Mouse (Mus musculus) neural tube, embryonic 15.5 days (tissue): ENCODE data around the gene Cdsn. TPM values are rescaled to one million over a fixed set of nuclear protein-coding genes. Genes with fewer than 3 reads are reported as not detected.

Experiments
- ATAC-seq: fragments of 200-750 bp; cut with Nextera tagmentation; 2 replicates; pipeline ENCODE4 v1.8.0; 2017; ENCODE audit warnings: mild to moderate bottlenecking, moderate TSS enrichment, moderate library complexity; ENCODE audit not compliant: low FRiP score
- H3K27ac ChIP-seq: fragments of 300-500 bp; sonication (generic); replicated peaks from 2 replicates; pipeline ENCODE4 v1.5.1; 2015; ENCODE audit warnings: mild to moderate bottlenecking, inconsistent platforms
- H3K27me3 ChIP-seq: fragments of 300-500 bp; sonication (generic); replicated peaks from 2 replicates; pipeline ENCODE4 v1.6.1; 2015; ENCODE audit warnings: inconsistent platforms
- H3K36me3 ChIP-seq: fragments of 300-500 bp; sonication (generic); 2 replicates; pipeline ENCODE4 v1.6.1; 2015; ENCODE audit warnings: inconsistent platforms
- H3K4me1 ChIP-seq: fragments of 300-500 bp; sonication (generic); 2 replicates; pipeline ENCODE4 v1.6.1; 2015; ENCODE audit warnings: inconsistent platforms
- H3K4me2 ChIP-seq: fragments of 300-500 bp; sonication (generic); 2 replicates; pipeline ENCODE4 v1.6.1; 2015; ENCODE audit warnings: inconsistent platforms, mild to moderate bottlenecking, moderate library complexity
- H3K4me3 ChIP-seq: fragments of 300-500 bp; sonication (generic); replicated peaks from 2 replicates; pipeline ENCODE4 v1.5.1; 2015; ENCODE audit warnings: mild to moderate bottlenecking, inconsistent platforms
- H3K9ac ChIP-seq: fragments of 300-500 bp; sonication (generic); replicated peaks from 2 replicates; pipeline ENCODE4 v1.6.1; 2015; ENCODE audit warnings: mild to moderate bottlenecking, inconsistent platforms
- H3K9me3 ChIP-seq: fragments of 300-500 bp; sonication (generic); replicated peaks from 2 replicates; pipeline ENCODE4 v1.6.1; 2016; ENCODE audit warnings: inconsistent platforms
- WGBS: fragments of 180-500 bp; shearing (Covaris S2); methylation state at CpG from one replicate; pipeline ENCODE4 v1.1.7; 2015; ENCODE audit warnings: mixed read lengths; 5-methylcytosine and 5-hydroxymethylcytosine counted together
- polyA plus RNA-seq: library from polyadenylated mRNA; unstranded; fragments of >200 nt; fragmentation: Nextera tagmentation; extraction: Ambion mirVana; gene quantifications from 2 replicates; pipeline ENCODE4 v1.2.1, GENCODE M21; 2015

Gene Cdsn
- polyA plus RNA-seq, 1 experiment from 2014 or later, result 0.08 TPM

DNA sequence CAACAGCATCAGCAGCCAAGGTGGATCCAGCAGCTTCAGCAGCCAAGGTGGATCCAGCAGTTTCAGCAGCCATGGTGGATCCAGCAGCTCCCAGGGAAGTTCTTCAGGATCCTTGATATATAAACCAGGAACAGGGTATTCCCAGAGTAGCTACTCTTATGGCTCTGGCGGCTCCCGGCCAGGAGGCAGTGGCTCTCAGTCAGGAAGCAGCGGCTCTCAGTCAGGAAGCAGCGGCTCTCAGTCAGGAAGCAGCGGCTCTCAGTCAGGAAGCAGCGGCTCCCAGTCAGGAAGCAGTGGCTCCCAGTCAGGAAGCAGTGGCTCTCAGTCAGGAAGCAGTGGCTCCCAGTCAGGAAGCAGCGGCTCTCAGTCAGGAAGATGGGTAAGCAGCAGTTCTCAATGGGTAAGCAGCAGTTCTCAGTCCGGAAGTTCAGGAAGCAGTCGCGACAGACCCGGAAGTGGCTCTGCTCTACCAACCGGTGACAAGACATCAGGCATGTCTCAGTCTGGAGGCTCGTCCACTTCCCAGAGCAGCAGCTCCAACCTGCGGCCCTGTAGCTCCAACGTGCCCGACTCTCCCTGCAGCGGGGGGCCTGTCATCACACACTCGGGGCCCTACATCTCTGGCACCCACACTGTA lies 3.0 kb downstream of the Cdsn start:
- Histone ChIP-seq H3K4me2 (no peak overlapping the region), H3K36me3 (no peaks in the 10 kb centered on the region), H3K9me3 (no peaks in the 10 kb centered on the region), H3K27me3 (no peaks in the 10 kb centered on the region), H3K4me3 (no peak overlapping the region), H3K27ac (no peak overlapping the region), H3K9ac (no peak overlapping the region), H3K4me1 (no peaks in the 10 kb centered on the region)
- 94% methylated on average over 18 of the region's 18 CpGs for WGBS
- ATAC-seq, result no peak

DNA sequence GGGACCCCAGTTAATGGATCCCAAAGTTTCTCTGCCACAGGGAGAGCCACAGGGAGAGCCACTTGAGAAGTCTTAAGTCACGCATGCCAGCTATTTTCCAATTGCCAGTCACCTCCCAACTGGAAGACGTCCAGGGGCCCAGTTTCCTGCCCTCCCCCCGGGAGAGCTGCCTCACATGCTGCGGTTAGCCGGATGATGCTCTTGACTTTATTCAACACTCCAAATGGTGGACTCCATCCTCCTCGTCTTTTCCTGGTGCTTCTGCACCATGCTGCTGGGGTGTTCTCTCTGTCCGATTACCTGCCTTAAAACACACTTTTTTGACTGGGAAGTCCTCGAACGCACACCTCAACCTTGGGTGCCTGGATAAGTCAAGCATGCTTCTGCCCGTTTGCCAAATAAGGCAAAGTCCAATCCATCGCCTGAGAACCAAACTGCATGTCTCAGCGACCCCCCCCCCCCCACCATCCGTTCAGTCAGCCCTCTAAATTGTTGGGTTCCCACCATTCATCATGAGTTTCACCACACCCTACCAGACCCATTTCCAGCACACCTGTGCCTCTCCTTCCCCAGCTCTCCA lies 4.3 kb downstream of the Cdsn start:
- no peaks in the 10 kb centered on the region for H3K36me3 ChIP-seq
- no peak overlapping the region for H3K9ac ChIP-seq
- no peak overlapping the region for H3K27ac ChIP-seq
- H3K9me3 ChIP-seq, result no peaks in the 10 kb centered on the region
- WGBS, result 89% methylated on average over 12 of the region's 13 CpGs
- H3K27me3 ChIP-seq, result no peaks in the 10 kb centered on the region
- no peaks in the 10 kb centered on the region for H3K4me1 ChIP-seq
- ATAC-seq, result no peak
- H3K4me2 ChIP-seq, result no peak overlapping the region
- H3K4me3 ChIP-seq, result no peak overlapping the region

DNA sequence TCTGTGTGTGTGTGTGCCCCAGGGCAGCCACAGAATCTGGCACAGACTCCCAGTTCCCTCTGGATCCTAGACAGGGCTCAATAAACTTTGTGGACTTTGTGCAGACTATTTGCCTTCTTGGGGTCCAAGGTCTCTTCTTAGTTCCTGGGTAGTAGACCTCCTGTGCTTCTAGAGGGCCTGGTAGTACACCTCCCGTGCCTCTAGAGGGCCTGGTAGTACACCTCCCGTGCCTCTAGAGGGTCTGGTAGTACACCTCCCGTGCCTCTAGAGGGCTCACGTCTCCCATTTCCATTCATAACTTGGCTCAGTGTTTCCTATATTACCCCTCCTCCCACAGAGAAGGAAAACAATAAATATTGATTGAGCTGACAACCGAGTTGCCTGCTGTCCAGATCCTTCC lies 4.9 kb downstream of the Cdsn start:
- no peaks in the 10 kb centered on the region for H3K4me1 ChIP-seq
- H3K4me2 ChIP-seq, result no peak overlapping the region
- no peaks in the 10 kb centered on the region for H3K27me3 ChIP-seq
- H3K9ac ChIP-seq, result no peak overlapping the region
- no peaks in the 10 kb centered on the region for H3K36me3 ChIP-seq
- no peak overlapping the region for H3K27ac ChIP-seq
- H3K4me3 ChIP-seq, result no peak overlapping the region
- no peak for ATAC-seq
- no peaks in the 10 kb centered on the region for H3K9me3 ChIP-seq
- 32% methylated on average over 5 of the region's 5 CpGs for WGBS

DNA sequence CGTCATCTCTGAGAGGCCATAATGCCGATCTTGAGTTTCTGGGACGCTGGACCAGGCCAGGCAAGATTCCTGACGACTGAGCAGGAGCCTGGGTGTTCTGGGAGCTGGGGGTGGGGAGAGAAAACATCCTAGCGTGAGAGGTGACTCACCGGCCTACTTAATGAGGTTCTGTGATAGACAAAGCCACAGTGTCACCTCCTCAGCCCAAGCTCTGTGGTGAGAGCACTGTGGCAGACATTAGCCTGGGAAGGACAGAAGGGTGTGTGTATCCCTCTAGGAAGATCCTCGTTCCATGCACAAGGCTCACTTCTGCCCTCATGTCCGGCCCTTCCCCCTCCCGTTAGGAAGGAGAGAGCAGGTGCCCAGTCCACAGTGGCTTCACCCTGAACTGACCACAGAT lies 5.4 kb downstream of the Cdsn start:
- Histone ChIP-seq H3K4me1 (no peaks in the 10 kb centered on the region), H3K27me3 (no peaks in the 10 kb centered on the region), H3K4me2 (no peak overlapping the region), H3K27ac (no peak overlapping the region), H3K9me3 (no peaks in the 10 kb centered on the region), H3K36me3 (no peaks in the 10 kb centered on the region), H3K9ac (no peak overlapping the region), H3K4me3 (no peak overlapping the region)
- WGBS, result 75% methylated on average over 9 of the region's 9 CpGs
- no peak for ATAC-seq

DNA sequence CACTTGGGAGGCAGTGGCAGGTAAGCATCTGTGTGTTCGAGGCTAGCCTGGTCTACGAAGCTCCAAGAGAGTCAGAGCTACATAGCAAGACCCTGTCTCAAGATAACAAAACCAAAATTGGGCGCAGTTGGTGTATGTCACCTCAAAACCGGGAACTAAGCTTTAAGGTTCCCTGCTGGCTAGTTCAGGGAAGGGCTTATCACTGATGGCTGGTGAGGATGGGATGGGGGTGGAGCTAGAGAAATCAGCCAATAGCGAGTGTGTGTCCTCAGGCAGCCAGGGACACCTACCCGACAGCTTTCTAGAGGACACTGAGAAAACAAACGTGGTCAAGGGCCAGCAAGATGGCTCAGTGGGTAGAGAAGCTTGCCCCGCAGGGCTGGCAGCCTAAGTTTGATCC lies 6.3 kb downstream of the Cdsn start:
- no peak for ATAC-seq
- Histone ChIP-seq H3K4me1 (no peaks in the 10 kb centered on the region), H3K9ac (no peak overlapping the region), H3K27ac (no peak overlapping the region), H3K9me3 (no peaks in the 10 kb centered on the region), H3K4me3 (no peak overlapping the region), H3K27me3 (no peaks in the 10 kb centered on the region), H3K36me3 (no peaks in the 10 kb centered on the region), H3K4me2 (no peak overlapping the region)
- 65% methylated on average over 8 of the region's 8 CpGs for WGBS

DNA sequence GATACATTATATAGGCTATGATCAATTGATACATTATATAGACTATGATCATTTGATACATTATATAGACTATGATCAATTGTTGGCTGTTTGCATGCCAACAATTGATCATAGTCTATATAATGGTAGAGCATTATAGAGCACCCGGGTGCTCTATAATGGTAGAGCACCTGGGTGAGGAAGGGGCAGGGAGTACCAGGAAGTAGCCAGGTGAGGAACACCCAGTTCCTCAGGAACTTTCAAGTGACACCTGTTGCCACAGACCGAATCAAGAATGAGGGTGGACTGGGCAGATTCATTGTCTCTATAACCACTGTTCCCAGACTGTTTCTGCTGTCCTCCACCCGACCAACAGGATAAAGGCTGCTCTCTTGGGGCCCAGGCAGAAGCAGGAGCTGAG lies 15.2 kb downstream of the Cdsn start, which contains the start of gene 2300002M23Rik:
TSS of gene 2300002M23Rik (plus strand) at position 301 of the 400 bp plus-strand sequence.
- no peaks in the 10 kb centered on the region for H3K36me3 ChIP-seq
- H3K4me3 ChIP-seq, result no peak within 1 kb of the TSS
- no peak within 1 kb of the TSS for H3K9ac ChIP-seq
- H3K27me3 ChIP-seq, result peaks cover 13% of the 10 kb centered on the region
- whole genome bisulfite sequencing, result 61% methylated on average over 3 of the region's 3 CpGs
- no peak within 1 kb of the TSS for H3K4me2 ChIP-seq
- no peak for ATAC-seq
- no peaks in the 10 kb centered on the region for H3K9me3 ChIP-seq
- peaks cover 13% of the 10 kb centered on the region for H3K4me1 ChIP-seq
- H3K27ac ChIP-seq, result no peak within 1 kb of the TSS

DNA sequence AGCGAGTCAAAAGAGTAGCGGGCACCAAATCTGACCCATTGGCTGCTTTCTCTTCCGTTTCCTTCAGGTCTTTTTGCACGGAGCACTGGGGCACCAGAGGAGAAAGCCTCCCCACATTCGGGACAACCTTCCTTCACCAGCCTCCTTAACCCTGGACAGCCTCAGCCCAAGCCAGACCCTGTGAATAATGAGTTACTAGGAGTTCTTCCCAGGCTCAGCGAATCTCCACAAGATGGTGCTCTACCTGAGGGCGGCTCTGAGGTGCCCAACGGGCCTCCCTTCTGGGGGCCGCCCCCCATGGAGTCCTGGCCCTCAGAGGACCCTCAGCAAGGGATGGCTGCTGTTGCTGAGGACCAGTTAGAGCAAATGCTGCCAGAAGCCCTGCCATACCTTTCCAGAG lies 15.8 kb downstream of the Cdsn start:
- H3K36me3 ChIP-seq, result no peaks in the 10 kb centered on the region
- H3K27ac ChIP-seq, result no peak overlapping the region
- H3K4me3 ChIP-seq, result no peak overlapping the region
- no peaks in the 10 kb centered on the region for H3K9me3 ChIP-seq
- H3K9ac ChIP-seq, result no peak overlapping the region
- peaks cover 13% of the 10 kb centered on the region for H3K4me1 ChIP-seq
- 27% methylated on average over 9 of the region's 9 CpGs for WGBS
- ATAC-seq, result no peak
- peaks cover 13% of the 10 kb centered on the region for H3K27me3 ChIP-seq
- no peak overlapping the region for H3K4me2 ChIP-seq

DNA sequence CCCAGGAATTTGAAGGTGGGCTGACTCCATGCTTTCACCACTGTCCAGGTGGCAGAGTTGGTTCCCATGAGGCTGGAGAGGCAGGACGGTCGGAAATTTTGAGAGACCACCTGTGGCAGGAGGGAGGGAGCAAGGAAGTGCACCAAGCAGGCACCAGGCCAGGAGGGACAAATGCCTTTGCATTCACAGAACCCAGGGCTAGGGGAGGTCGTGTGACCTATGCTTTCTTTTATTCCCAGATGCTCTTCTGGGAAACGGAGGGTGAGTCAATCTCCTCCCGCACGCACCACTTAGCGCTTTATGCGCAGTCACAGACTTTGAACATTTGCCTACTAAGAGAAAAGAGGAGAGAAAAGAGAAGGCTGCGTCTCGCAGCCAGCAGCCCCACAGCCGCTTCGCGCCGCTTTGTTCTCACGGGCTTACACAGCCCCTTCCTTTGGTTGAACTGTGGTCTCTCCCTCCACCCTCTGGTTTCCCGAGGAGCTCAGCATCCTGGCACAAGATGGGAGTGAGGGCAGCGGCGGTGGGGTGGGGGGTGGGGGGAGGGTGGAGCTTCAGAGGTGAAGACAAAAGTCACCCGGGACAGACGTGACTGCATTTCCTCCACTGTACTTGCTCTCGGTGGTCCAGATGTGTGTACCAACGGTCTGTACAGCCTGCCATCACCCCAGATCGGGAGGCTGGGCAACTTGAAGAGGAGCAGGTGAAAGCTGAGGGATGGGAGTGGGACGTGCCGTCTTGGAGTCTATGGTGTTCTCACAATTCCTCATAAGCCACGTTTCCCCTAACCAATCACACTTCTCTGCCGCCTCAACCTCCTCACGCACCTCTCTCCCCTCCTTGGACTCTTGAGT lies 17.4 kb downstream of the Cdsn start:
- peak overlapping the region; percentile 58 for H3K4me2 ChIP-seq
- no peaks in the 10 kb centered on the region for H3K36me3 ChIP-seq
- peak overlapping the region; percentile 26 for H3K4me3 ChIP-seq
- peaks cover 13% of the 10 kb centered on the region for H3K4me1 ChIP-seq
- H3K9me3 ChIP-seq, result no peaks in the 10 kb centered on the region
- peak; percentile 66; the same call in 1 of the 2 replicates for ATAC-seq
- no peak overlapping the region for H3K27ac ChIP-seq
- 0 out of 2 replicates have a peak overlapping the region, but pooled peaks have one; percentile 15 for H3K9ac ChIP-seq
- peaks cover 13% of the 10 kb centered on the region for H3K27me3 ChIP-seq
- WGBS, result 3% methylated on average over 28 of the region's 28 CpGs

DNA sequence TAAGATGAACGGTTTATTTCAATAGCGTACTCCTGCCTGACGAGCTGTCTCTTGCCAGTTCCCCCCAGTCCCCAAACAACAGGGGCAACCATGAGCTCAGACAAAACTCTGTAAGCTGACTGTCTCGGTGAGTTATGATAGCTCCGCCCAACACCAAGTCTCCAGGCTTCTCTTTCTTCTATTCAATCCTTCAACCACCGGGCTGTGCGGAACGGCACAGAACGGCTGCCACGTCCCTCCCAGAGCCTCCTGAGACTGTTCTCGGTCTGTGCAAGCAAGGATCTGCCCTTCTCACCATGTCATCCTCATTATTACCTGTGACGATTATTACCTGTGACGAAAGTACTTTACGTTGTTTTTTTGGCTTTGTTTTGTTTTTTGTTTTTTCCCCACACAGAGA lies 18.9 kb downstream of the Cdsn start:
- no peaks in the 10 kb centered on the region for H3K36me3 ChIP-seq
- H3K9ac ChIP-seq, result no peak overlapping the region
- 33% methylated on average over 14 of the region's 14 CpGs for WGBS
- H3K4me2 ChIP-seq, result no peak overlapping the region
- ATAC-seq, result no peak
- H3K27me3 ChIP-seq, result peaks cover 13% of the 10 kb centered on the region
- H3K4me3 ChIP-seq, result no peak overlapping the region
- H3K27ac ChIP-seq, result no peak overlapping the region
- H3K9me3 ChIP-seq, result no peaks in the 10 kb centered on the region
- peaks cover 13% of the 10 kb centered on the region for H3K4me1 ChIP-seq

DNA sequence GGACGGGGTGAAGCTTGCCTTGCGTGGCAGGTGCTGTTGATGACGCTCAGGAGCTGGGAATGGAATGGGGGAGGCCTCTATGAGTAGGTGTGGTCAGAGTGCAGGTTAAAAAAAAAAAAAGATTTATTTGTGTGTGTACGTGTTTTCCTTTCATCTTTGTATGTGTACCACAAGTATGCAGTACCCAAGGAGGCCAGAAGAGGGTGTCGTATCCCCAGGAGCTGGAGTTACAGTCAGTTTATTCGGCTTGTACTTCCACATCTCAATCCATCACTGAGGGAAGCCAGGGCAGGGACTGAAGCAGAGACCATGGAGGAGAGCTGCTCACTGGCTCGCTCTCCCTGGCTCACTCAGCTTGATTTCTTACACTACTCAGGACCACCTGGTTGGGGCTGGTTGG lies 19.5 kb downstream of the Cdsn start:
- H3K4me3 ChIP-seq, result no peak overlapping the region
- H3K27ac ChIP-seq, result no peak overlapping the region
- H3K9ac ChIP-seq, result no peak overlapping the region
- peaks cover 13% of the 10 kb centered on the region for H3K4me1 ChIP-seq
- H3K27me3 ChIP-seq, result peaks cover 13% of the 10 kb centered on the region
- H3K4me2 ChIP-seq, result no peak overlapping the region
- 95% methylated on average over 7 of the region's 7 CpGs for WGBS
- H3K9me3 ChIP-seq, result no peaks in the 10 kb centered on the region
- ATAC-seq, result no peak
- no peaks in the 10 kb centered on the region for H3K36me3 ChIP-seq

DNA sequence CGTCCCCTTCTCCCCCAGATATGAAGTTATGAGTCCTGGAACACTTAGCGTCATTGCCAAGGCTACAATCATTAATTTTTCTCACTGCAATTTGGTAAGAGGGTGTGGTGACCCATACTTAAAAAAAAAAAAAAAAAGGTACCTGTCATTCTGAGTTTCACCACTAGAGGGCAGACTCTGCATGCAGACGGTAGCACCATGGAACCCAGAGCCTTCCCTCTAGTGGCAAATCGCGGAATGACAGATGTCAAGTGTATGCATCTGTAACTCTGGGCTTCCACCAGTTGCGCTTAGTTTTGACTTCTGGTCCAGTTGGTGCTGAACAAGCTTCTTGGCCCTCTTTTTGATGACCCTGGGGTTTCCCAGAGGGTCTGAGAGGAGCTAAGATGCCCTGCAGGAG lies 26.3 kb downstream of the Cdsn start:
- 22% methylated on average over 6 of the region's 6 CpGs for WGBS
- Histone ChIP-seq H3K4me3 (no peak overlapping the region), H3K4me2 (no peak overlapping the region)

DNA sequence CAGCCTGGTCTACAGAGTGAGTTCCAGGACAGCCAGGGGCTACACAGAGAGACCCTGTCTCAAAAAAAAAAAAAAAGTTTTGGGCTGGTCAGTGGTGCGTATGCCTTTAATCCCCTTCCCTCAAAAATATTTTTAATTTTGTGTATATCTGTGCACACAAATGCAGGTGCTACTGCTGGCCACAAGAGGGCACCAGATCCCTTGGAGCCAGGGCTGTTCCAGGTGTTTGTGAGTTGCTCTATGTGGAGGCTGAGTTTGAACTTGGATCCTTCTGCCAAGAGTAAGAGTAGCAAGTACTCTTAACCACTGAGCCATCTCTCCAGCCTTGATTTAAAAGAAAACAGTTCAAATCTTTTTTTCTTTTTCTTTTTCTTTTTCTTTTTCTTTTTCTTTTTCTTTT lies 31.0 kb downstream of the Cdsn start:
- Histone ChIP-seq H3K9me3 (no peaks in the 10 kb centered on the region), H3K27ac (no peak overlapping the region), H3K4me1 (peaks cover 7% of the 10 kb centered on the region; the same call in 1 of the 2 replicates), H3K4me2 (no peak overlapping the region), H3K36me3 (no peaks in the 10 kb centered on the region), H3K9ac (no peak overlapping the region), H3K27me3 (no peaks in the 10 kb centered on the region), H3K4me3 (no peak overlapping the region)
- ATAC-seq, result no peak
- 89% methylated on average over 1 of the region's 1 CpGs for WGBS

More for the DNA sequence above, 26.3 kb downstream of the Cdsn start:
- no peak for ATAC-seq
- H3K27ac ChIP-seq, result no peak overlapping the region
- no peaks in the 10 kb centered on the region for H3K9me3 ChIP-seq
- H3K27me3 ChIP-seq, result no peaks in the 10 kb centered on the region
- H3K36me3 ChIP-seq, result no peaks in the 10 kb centered on the region
- H3K4me1 ChIP-seq, result no peaks in the 10 kb centered on the region
- no peak overlapping the region for H3K9ac ChIP-seq
